Mouse (Mus musculus): ENCODE measurements around the gene Nhsl1. TPM values are rescaled to one million over a fixed set of nuclear protein-coding genes. Genes with fewer than 3 reads are reported as not detected.

The Nhsl1 gene
- total RNA-seq, 2 experiments from 2014 or later: 4.0 to 4.3 TPM

- DNase-seq: no peak
These were observed 22.8 kb downstream of the Nhsl1 start for GRCm38 (mm10) chr10:18341444-18342196.

- DNase-seq: no peak
These were observed 28.4 kb downstream of the Nhsl1 start for GRCm38 (mm10) chr10:18347231-18347630.

- no peak for DNase-seq
These were observed 32.0 kb downstream of the Nhsl1 start for GRCm38 (mm10) chr10:18350781-18351180.

GRCm38 (mm10) chr10:18352937-18353336 lies 34.2 kb downstream of the Nhsl1 start:
- DNase-seq: no peak

GRCm38 (mm10) chr10:18354103-18354502 lies 35.3 kb downstream of the Nhsl1 start:
- no peak for DNase-seq

- DNase-seq: no peak
These were observed 37.7 kb downstream of the Nhsl1 start for GRCm38 (mm10) chr10:18356461-18356860.

- DNase-seq: no peak
These were observed 38.4 kb downstream of the Nhsl1 start for GRCm38 (mm10) chr10:18357212-18357611.

DNA sequence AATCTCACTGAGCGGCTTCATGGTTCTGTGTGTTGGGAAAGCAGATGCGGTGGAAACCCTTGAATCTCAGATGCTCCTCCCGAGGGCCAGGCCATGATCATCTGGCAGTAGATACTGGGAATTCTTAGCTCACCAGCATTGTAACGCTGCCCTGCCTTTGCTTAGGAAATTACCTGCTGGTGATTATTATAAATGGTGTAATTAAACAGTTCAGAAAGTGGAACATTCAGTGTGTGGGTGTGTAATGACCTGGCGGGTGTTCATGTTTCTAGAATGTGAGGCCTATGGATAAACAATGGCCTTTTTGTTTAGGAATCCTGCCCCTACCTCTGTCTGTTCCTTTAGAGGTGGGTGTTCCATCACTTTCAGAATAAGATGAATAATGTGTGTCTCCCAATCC lies 39.7 kb downstream of the Nhsl1 start:
- no peak for DNase-seq

DNA sequence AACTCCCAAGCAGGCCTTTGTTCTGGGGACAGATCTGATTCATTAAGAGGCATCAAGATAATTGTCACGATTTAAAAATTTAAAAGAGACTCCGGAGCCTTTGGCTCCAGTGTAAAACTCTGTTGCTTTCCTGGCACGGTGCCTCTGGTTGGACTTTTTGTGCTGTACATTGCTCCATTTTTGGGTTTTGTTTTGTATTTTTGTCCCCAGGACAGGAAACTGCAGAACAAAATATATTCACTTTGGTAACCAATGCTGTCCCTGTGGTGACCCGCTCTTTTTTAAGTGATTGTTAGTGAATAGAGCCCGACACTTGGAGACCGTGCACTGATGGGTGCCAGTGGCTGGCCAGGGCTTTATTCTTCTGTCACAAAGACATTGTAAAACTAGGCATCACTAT lies 41.4 kb downstream of the Nhsl1 start:
- DNase-seq: no peak

DNA sequence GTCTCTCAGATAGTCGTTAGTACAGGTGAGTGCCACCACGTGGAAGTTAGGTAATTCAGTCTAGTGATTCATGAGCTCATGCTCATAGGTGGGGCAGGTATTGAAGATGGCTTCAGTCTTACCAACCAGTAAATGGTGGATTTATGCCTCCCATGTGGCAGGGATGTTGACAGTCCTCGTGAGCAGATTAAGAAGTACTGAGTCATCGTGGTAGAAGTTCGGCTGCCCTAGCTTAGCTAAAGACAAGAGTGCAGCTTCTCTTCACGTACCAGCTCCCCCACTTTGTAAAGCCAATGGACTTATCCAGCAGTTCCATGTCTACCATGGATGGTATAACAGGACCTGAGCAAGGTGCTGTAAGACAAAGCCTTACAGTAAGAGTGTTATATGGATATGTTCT lies 46.6 kb downstream of the Nhsl1 start:
- no peak for DNase-seq

GRCm38 (mm10) chr10:18366697-18367096 lies 47.9 kb downstream of the Nhsl1 start:
- no peak for DNase-seq

DNA sequence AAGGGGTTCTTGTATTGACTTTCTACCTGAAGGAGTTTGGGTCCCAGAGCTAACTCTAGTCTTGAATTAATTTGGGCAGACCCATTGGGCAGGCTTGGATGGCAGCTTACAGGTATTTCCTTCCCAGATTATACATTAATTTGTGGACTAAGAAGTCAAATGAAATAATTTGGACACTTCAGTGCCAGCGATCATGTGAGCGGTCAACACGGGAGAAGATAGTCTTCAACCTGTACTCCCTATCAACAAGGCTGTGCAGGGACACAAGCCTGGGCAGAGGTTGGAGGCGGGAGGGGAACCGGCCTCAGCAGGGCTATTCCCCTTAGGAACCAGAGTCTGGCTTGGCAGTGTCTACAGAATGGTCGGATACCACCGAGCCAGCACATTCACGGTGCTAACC lies 49.3 kb downstream of the Nhsl1 start:
- DNase-seq: no peak

GRCm38 (mm10) chr10:18370475-18371286 lies 51.9 kb downstream of the Nhsl1 start:
- DNase-seq: peak; percentile 51 to 55

DNA sequence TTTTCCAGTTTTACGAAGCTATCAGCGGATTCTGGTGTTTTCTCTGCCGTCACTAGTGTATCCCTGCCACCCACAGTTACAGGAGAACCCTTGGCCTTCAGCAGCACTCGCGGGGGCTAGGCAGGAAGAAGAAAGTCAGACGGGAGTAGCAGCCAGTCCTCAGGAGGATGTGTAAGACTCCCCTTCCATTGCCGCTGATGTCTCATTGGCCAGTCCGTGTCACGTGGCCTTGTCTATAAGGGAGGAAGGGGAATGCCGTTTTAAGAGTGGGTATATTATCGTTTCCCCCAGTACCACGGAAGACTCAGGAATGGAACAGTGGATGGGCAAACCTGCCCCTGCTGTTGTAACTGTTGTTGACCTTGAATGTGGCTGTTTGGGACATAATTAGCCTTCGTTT lies 53.1 kb downstream of the Nhsl1 start:
- peak in 1 of 2 experiments; percentile 3 for DNase-seq

- no peak for DNase-seq
These were observed 56.5 kb downstream of the Nhsl1 start for GRCm38 (mm10) chr10:18375301-18375700.

- no peak for DNase-seq
These were observed 66.0 kb downstream of the Nhsl1 start for GRCm38 (mm10) chr10:18384766-18385165.

GRCm38 (mm10) chr10:18386224-18386623 lies 67.4 kb downstream of the Nhsl1 start:
- DNase-seq: no peak

DNA sequence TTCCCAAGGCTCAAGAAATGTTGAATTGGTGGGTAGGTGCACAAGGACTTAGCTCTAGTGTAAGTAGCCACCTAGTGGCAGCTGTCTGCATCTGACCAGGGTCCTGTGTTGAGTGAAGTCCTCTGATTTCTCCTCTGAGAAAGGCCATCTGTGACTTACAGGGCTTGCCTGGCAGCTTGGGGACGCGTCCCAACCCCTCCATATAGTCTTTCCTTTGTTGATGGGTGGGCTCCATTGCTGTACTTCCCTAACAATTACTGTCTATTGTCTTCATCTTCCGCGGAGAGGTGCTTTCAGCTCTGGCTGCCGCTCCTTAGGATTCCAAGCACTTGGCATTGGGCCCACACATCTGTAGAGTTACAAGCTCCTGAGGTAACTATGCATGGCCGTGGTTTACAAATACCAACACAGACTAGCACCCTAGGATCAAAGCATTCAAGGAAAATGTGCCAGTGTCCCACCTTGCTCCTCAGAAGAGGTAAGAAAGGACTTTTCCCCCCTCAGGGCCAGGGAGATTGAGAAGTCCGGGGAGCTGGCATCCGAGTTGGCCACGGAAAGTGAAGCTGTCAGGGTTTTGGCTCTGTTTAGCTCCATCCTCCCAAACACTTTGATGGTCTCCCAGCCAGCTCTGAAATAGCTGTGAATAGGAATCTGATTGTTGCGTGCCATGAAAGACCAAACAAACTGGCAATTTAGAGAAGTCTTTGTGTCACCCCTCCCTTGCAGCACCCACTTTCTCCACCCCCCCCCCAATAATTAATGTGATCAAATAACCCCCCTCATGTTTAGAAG lies 70.2 kb downstream of the Nhsl1 start:
- DNase-seq: peak; percentile 55 to 77

- no peak for DNase-seq
These were observed 71.2 kb downstream of the Nhsl1 start for GRCm38 (mm10) chr10:18390004-18390403.

GRCm38 (mm10) chr10:18391608-18392007 lies 72.8 kb downstream of the Nhsl1 start:
- DNase-seq: peak; percentile 45 to 62

GRCm38 (mm10) chr10:18392268-18392667 lies 73.5 kb downstream of the Nhsl1 start:
- no peak for DNase-seq

DNA sequence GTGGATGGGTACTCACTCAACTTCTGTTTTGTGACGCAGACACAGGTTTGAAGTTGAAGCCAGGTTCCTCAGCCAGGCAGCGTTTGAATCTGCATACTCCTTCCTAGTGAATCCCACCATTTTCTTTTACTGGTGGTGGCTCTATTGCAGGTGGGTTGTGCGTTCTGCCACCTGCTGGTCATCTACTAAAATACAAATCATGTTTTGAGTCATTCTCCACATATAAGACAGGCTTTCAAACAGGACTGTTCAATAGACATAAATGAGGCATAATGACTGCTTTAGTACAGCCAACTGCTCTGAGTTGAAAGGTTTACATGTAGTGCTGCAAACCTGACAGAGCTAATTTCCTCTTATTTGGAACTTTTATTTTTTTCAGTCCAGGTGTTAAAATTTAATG lies 75.0 kb downstream of the Nhsl1 start:
- no peak for DNase-seq

- no peak for DNase-seq
These were observed 75.5 kb downstream of the Nhsl1 start for GRCm38 (mm10) chr10:18394270-18394669.
